Comparison of ENCODE assay signal across 9 mouse cellular contexts in genomic region chr2:105428029-105428428, GRCm38 (mm10). TPM values are rescaled to one million over a fixed set of nuclear protein-coding genes. Genes with fewer than 3 reads are reported as not detected.
DNase-seq lines count a peak whose midpoint lies in the region; ATAC-seq and TF ChIP-seq lines count a peak whose summit lies in the region.
"Had no signal": no experiment of that assay in that cellular context is flagged by ENCODE, and none has a peak within 500 bp of the region (broad histone marks: within the 10 kb centered on the region; RNA-seq: fewer than 3 reads in every experiment).

No protein-coding gene starts in this region.

- WGBS in cerebellum, adult 2 months, result 2% methylated on average over 12 of the region's 12 CpGs
- WGBS in hindbrain, embryonic 11.5 days, result 5% methylated on average over 12 of the region's 12 CpGs
- 2% methylated on average over 12 of the region's 12 CpGs for WGBS in lung, embryonic 16.5 days

- TF ChIP-seq CTCF in cerebellum, adult 2 months (IDR thresholded peaks at IDR 0.05; ENCODE audit: borderline replicate concordance, insufficient read depth, low read depth, low read length), result peak; percentile 85
- peak; percentile 92 for TF ChIP-seq CTCF in layer of hippocampus, adult 2 months (conservative IDR thresholded peaks at IDR 0.05)

- H3K27me3 ChIP-seq in cerebellum, adult 2 months (ENCODE audit: control insufficient read depth, insufficient read depth, low read length), result no peaks in the 10 kb centered on the region
- no peaks in the 10 kb centered on the region for H3K27me3 ChIP-seq in hindbrain, embryonic 11.5 days (ENCODE audit: control insufficient read depth, insufficient read depth, low read length)
- H3K27me3 ChIP-seq in lung, embryonic 16.5 days (ENCODE audit: control insufficient read depth, insufficient read depth, low read depth, low read length), result no peaks in the 10 kb centered on the region; the same call in 1 of the 2 replicates

- H3K4me1 ChIP-seq in cerebellum, adult 2 months (ENCODE audit: control insufficient read depth, insufficient read depth, low read length), result no peaks in the 10 kb centered on the region
- no peaks in the 10 kb centered on the region for H3K4me1 ChIP-seq in hindbrain, embryonic 11.5 days (replicated peaks; ENCODE audit: control insufficient read depth, insufficient read depth, low read length)
- H3K4me1 ChIP-seq in lung, embryonic 16.5 days (replicated peaks; ENCODE audit: control insufficient read depth, insufficient read depth, low read length), result peaks cover 2% of the 10 kb centered on the region; the same call in 1 of the 2 replicates

- no peaks in the 10 kb centered on the region for H3K36me3 ChIP-seq in hindbrain, embryonic 11.5 days (ENCODE audit: control insufficient read depth, insufficient read depth, low read length)
- H3K36me3 ChIP-seq in lung, embryonic 16.5 days (ENCODE audit: control insufficient read depth, insufficient read depth, low read length), result no peaks in the 10 kb centered on the region
- H3K36me3 ChIP-seq: limb, embryonic 13.5 days had no signal

- H3K9ac ChIP-seq in hindbrain, embryonic 11.5 days (ENCODE audit: low read depth, low read length), result no peak overlapping the region
- no peak overlapping the region for H3K9ac ChIP-seq in lung, embryonic 16.5 days (ENCODE audit: low read length)
- H3K9ac ChIP-seq: limb, embryonic 13.5 days had no signal

- no peak overlapping the region for H3K27ac ChIP-seq in cerebellum, adult 2 months (ENCODE audit: insufficient read depth, low read length)
- H3K27ac ChIP-seq in hindbrain, embryonic 11.5 days (ENCODE audit: low read depth, low read length), result no peak overlapping the region
- no peak overlapping the region for H3K27ac ChIP-seq in layer of hippocampus, adult 2 months
- no peak overlapping the region for H3K27ac ChIP-seq in lung, embryonic 16.5 days (ENCODE audit: low read length)
- H3K27ac ChIP-seq: limb, embryonic 13.5 days had no signal

- no peak overlapping the region for H3K4me2 ChIP-seq in hindbrain, embryonic 11.5 days (replicated peaks; ENCODE audit: low read depth, low read length)
- no peak overlapping the region for H3K4me2 ChIP-seq in lung, embryonic 16.5 days (ENCODE audit: low read depth, low read length)
- H3K4me2 ChIP-seq: limb, embryonic 13.5 days had no signal

- ATAC-seq in frontal cortex, adult (ENCODE audit: low TSS enrichment), result peak; percentile 86
- no peak for ATAC-seq in hindbrain, embryonic 11.5 days (ENCODE audit: low FRiP score)
- peak; percentile 49; the same call in 1 of the 2 replicates for ATAC-seq in lung, embryonic 16.5 days (ENCODE audit: low read depth)

- H3K9me3 ChIP-seq in hindbrain, embryonic 11.5 days (ENCODE audit: control insufficient read depth, low read length), result no peaks in the 10 kb centered on the region
- H3K9me3 ChIP-seq in lung, embryonic 16.5 days (ENCODE audit: control insufficient read depth, low read length), result no peaks in the 10 kb centered on the region
- H3K9me3 ChIP-seq: limb, embryonic 13.5 days had no signal

- H3K4me3 ChIP-seq in cerebellum, adult 2 months (replicated peaks; ENCODE audit: insufficient read depth, low read depth, low read length), result no peak overlapping the region
- no peak overlapping the region for H3K4me3 ChIP-seq in hindbrain, embryonic 11.5 days (ENCODE audit: low read depth, low read length)
- no peak overlapping the region for H3K4me3 ChIP-seq in layer of hippocampus, adult 2 months
- H3K4me3 ChIP-seq in lung, embryonic 16.5 days (ENCODE audit: low read length), result no peak overlapping the region
- H3K4me3 ChIP-seq: limb, embryonic 13.5 days had no signal

- peak; percentile 84 for DNase-seq in NIH3T3 (ENCODE audit: low read depth)
- peak; percentile 54 to 61 for DNase-seq in cerebellum, adult 2 months
- peak; percentile 83 for DNase-seq in hindbrain, embryonic 11.5 days (ENCODE audit: low spot score)
- DNase-seq in layer of hippocampus, adult 2 months (ENCODE audit: low spot score in 2 of 2), result peak; percentile 34 to 71
- peak; percentile 81 for DNase-seq in retina, postnatal 1 day
- peak; percentile 40 for DNase-seq in urinary bladder, postnatal 10 days (ENCODE audit: low spot score)

- no peak for TF ChIP-seq POLR2A in cerebellum, adult 2 months (IDR thresholded peaks at IDR 0.05; ENCODE audit: borderline replicate concordance, insufficient read depth, low read length)

RNA-seq across cellular contexts. Expression of gene Rcn1, which starts 28.9 kb away (rescaled TPM):
- 6.7 and 7.4 TPM in 2 replicates for polyA plus RNA-seq in cerebellum, adult 2 months (2012; rRNA removed)
- 69.7 and 123 TPM in 2 replicates for polyA plus RNA-seq in hindbrain, embryonic 11.5 days (2014; fragmentation: Nextera tagmentation; extraction: Ambion mirVana)
- 10 to 100 TPM; 14.7 to 18.5 TPM for total RNA-seq in layer of hippocampus, adult 2 months (2021)
- 124 and 134 TPM in 2 replicates for polyA plus RNA-seq in lung, embryonic 16.5 days (2015; fragmentation: Nextera tagmentation; extraction: Ambion mirVana)
